Mouse (Mus musculus) cortical plate, adult 2 months (tissue): ENCODE results near the gene Kmt5c.

ENCODE experiments used
- CTCF ChIP-seq: fragments of 200-500 bp; IDR thresholded peaks from 2 replicates; pipeline ENCODE4 v1.5.1; 2011; ENCODE audit warnings: mild to moderate bottlenecking, control low read depth, low read length; ENCODE audit not compliant: insufficient read depth; ENCODE audit errors: extremely low read depth
- POLR2A ChIP-seq: fragments of 200-500 bp; IDR thresholded peaks from 2 replicates; pipeline ENCODE4 v1.6.1; 2011; ENCODE audit warnings: mild to moderate bottlenecking, low read length, control low read depth; ENCODE audit not compliant: insufficient read depth; ENCODE audit errors: extremely low read depth

DNA sequence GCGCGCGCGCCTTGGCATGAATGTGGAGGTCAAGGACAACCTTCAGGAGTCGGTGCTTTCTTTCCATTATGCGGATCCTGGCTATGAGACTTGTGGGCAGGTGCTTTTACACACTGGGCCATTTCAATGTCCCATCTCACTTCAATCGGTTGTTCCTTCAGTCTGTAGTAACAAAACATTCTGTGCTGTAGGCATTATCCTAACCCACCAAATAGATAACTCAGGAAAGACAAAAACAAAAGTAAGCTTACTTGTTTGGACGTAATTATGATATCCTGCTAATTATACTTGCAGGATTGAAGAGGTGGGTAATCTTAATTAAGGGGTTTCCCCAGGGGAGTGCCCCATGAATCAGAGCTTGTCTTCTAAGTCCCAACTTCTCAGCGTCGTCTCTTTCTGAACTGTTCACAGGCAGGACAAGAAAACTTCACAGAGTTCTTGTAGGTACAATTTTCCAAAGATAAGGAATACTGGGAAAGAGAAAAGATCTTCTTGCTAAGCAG, 823 bp upstream of the Kmt5c start:
- TF ChIP-seq POLR2A: no peak
- TF ChIP-seq CTCF: no peak
